Mouse (Mus musculus): ENCODE data around the gene Pdia4.

DNA sequence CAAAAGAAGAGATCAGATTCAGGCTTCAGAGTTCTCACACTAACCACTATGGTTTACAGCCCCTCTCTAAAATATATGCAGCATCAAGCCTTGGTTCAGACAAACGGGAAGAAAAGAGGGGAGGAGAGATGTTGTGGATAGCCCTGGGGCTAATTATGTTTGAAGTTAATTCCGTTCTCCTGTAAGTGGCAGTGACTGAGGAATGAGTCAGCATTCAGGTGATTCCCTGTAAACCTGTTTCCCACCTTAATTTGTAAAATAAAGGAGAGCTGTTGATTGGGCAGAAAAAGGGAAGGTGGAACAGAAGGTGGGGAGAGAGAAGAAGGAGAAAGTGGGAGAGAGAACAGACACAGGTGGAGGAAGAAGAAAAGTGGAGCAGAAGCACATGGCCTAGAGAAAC lies 11.0 kb upstream of the Pdia4 start:
- TF ChIP-seq CTCF (conservative IDR thresholded peaks at IDR 0.05; ENCODE audit: insufficient read depth, insufficient read length, low read depth, low read length) (no peak), POLR2A (IDR thresholded peaks at IDR 0.05; ENCODE audit: low read depth, low read length) (no peak)
